Comparison of ENCODE assay signal across 8 mouse cellular contexts in the genomic region with DNA sequence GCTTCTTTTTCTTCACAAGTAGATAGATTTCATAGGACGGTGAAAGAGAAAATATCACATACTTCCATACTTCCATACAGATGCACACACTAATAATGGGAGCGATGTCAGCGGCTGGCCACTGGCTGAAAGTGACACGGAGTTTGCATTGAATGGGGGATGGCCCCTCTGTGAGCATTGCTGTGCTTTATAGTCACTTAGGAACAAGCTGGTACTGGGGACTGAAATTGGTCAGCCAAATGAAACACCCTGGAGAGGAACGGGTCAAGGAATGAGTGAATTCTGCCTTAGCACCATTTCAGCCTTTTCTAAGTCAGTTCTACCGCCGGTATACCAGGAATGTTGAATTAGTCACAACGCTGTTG.
DNase-seq lines count a peak whose midpoint lies in the region; ATAC-seq lines count a peak whose summit lies in the region.

No protein-coding gene starts in this region.

- DNase-seq in heart, adult 18-20 months = no peak
- DNase-seq in midbrain, embryonic 14.5 days = peak; percentile 46
- DNase-seq in lung, adult 18-20 months = no peak
- DNase-seq in ovary, adult 18-20 months (ENCODE audit: low spot score) = no peak
- no peak for DNase-seq in testis, postnatal 14 days (ENCODE audit: low spot score)

- no peak for ATAC-seq in heart, embryonic 11.5 days (replicated peaks; ENCODE audit: insufficient number of reproducible peaks, low FRiP score, low TSS enrichment)
- no peak for ATAC-seq in embryonic facial prominence, embryonic 13.5 days (ENCODE audit: insufficient number of reproducible peaks, insufficient read depth, low FRiP score, low TSS enrichment, low read depth)
- no peak for ATAC-seq in hindbrain, embryonic 15.5 days (ENCODE audit: low FRiP score, low read depth)
- no peak for ATAC-seq in midbrain, embryonic 14.5 days (ENCODE audit: low FRiP score, low TSS enrichment)

- no peaks in the 10 kb centered on the region for H3K27me3 ChIP-seq in heart, embryonic 11.5 days (ENCODE audit: control insufficient read depth, insufficient read depth, low read length)
- H3K27me3 ChIP-seq in embryonic facial prominence, embryonic 13.5 days = peaks cover 15% of the 10 kb centered on the region; the same call in 1 of the 2 replicates
- no peaks in the 10 kb centered on the region for H3K27me3 ChIP-seq in hindbrain, embryonic 15.5 days
- no peaks in the 10 kb centered on the region for H3K27me3 ChIP-seq in midbrain, embryonic 14.5 days (ENCODE audit: control insufficient read depth, insufficient read depth, low read length)

- WGBS in heart, embryonic 11.5 days (ENCODE audit: insufficient replicate concordance) = 76% methylated on average over 8 of the region's 8 CpGs
- 65% methylated on average over 8 of the region's 8 CpGs for WGBS in embryonic facial prominence, embryonic 13.5 days
- WGBS in hindbrain, embryonic 15.5 days = 40% methylated on average over 8 of the region's 8 CpGs
- WGBS in midbrain, embryonic 14.5 days = 30% methylated on average over 8 of the region's 8 CpGs

- peak overlapping the region; percentile 82 for H3K9ac ChIP-seq in heart, embryonic 11.5 days (ENCODE audit: low read depth, low read length)
- H3K9ac ChIP-seq in embryonic facial prominence, embryonic 13.5 days = no peak overlapping the region
- H3K9ac ChIP-seq in hindbrain, embryonic 15.5 days = peak overlapping the region; percentile 54
- H3K9ac ChIP-seq in midbrain, embryonic 14.5 days (replicated peaks; ENCODE audit: low read length) = peak overlapping the region; percentile 65

- peaks cover 4% of the 10 kb centered on the region; the same call in 1 of the 2 replicates for H3K4me1 ChIP-seq in heart, embryonic 11.5 days (ENCODE audit: control insufficient read depth, insufficient read depth, low read length)
- 0 out of 2 replicates have a peak, but pooled peaks cover 3% of the 10 kb centered on the region for H3K4me1 ChIP-seq in embryonic facial prominence, embryonic 13.5 days
- peaks cover 35% of the 10 kb centered on the region for H3K4me1 ChIP-seq in hindbrain, embryonic 15.5 days (replicated peaks)
- peaks cover 33% of the 10 kb centered on the region for H3K4me1 ChIP-seq in midbrain, embryonic 14.5 days (ENCODE audit: control insufficient read depth, insufficient read depth, low read length)

- H3K36me3 ChIP-seq in heart, embryonic 11.5 days (ENCODE audit: control insufficient read depth, insufficient read depth, low read length) = no peaks in the 10 kb centered on the region
- no peaks in the 10 kb centered on the region for H3K36me3 ChIP-seq in embryonic facial prominence, embryonic 13.5 days
- H3K36me3 ChIP-seq in hindbrain, embryonic 15.5 days = no peaks in the 10 kb centered on the region
- H3K36me3 ChIP-seq in midbrain, embryonic 14.5 days (ENCODE audit: control insufficient read depth, insufficient read depth, low read length) = no peaks in the 10 kb centered on the region

- H3K9me3 ChIP-seq in heart, embryonic 11.5 days (replicated peaks; ENCODE audit: control insufficient read depth, low read length) = no peaks in the 10 kb centered on the region
- H3K9me3 ChIP-seq in embryonic facial prominence, embryonic 13.5 days = no peaks in the 10 kb centered on the region
- H3K9me3 ChIP-seq in hindbrain, embryonic 15.5 days = no peaks in the 10 kb centered on the region
- no peaks in the 10 kb centered on the region for H3K9me3 ChIP-seq in midbrain, embryonic 14.5 days (ENCODE audit: control insufficient read depth, low read length)

- H3K27ac ChIP-seq in heart, embryonic 11.5 days (ENCODE audit: low read depth, low read length) = peak overlapping the region; percentile 5; the same call in 1 of the 2 replicates
- H3K27ac ChIP-seq in embryonic facial prominence, embryonic 13.5 days = no peak overlapping the region
- peak overlapping the region; percentile 88 for H3K27ac ChIP-seq in hindbrain, embryonic 15.5 days (replicated peaks)
- H3K27ac ChIP-seq in midbrain, embryonic 14.5 days (replicated peaks; ENCODE audit: low read depth, low read length) = 0 out of 2 replicates have a peak overlapping the region, but pooled peaks have one; percentile 96

- peak overlapping the region; percentile 79 for H3K4me3 ChIP-seq in heart, embryonic 11.5 days (ENCODE audit: low read depth, low read length)
- peak overlapping the region; percentile 62 for H3K4me3 ChIP-seq in embryonic facial prominence, embryonic 13.5 days
- peak overlapping the region; percentile 46 for H3K4me3 ChIP-seq in hindbrain, embryonic 15.5 days
- H3K4me3 ChIP-seq in midbrain, embryonic 14.5 days (replicated peaks; ENCODE audit: low read depth, low read length) = peak overlapping the region; percentile 57

- H3K4me2 ChIP-seq in heart, embryonic 11.5 days = peak overlapping the region; percentile 82
- peak overlapping the region; percentile 90 for H3K4me2 ChIP-seq in embryonic facial prominence, embryonic 13.5 days
- peak overlapping the region; percentile 57 for H3K4me2 ChIP-seq in hindbrain, embryonic 15.5 days
- H3K4me2 ChIP-seq in midbrain, embryonic 14.5 days (ENCODE audit: low read length) = peak overlapping the region; percentile 61
